Mouse (Mus musculus) limb, embryonic 10.5 days (tissue): ENCODE data around the gene Tbc1d24. TPM values are rescaled to one million over a fixed set of nuclear protein-coding genes. Genes with fewer than 3 reads are reported as not detected.

Experiments used
- DNase-seq: peaks from one replicate; pipeline ENCODE4 v3.0.0-alpha.2; 2017; ENCODE audit warnings: low spot score
- H3K27ac ChIP-seq: fragments of 300-500 bp; sonication (generic); 2 replicates; pipeline ENCODE4 v1.5.1; 2016; ENCODE audit warnings: mild to moderate bottlenecking
- H3K27me3 ChIP-seq: fragments of 300-500 bp; sonication (generic); 2 replicates; pipeline ENCODE4 v1.6.1; 2016; ENCODE audit warnings: low read depth, mild to moderate bottlenecking; ENCODE audit not compliant: poor library complexity, severe bottlenecking
- H3K36me3 ChIP-seq: fragments of 300-500 bp; sonication (generic); 2 replicates; pipeline ENCODE4 v1.6.1; 2016; ENCODE audit warnings: mild to moderate bottlenecking, moderate library complexity
- H3K4me1 ChIP-seq: fragments of 300-500 bp; sonication (generic); 2 replicates; pipeline ENCODE4 v1.6.1; 2016
- H3K4me3 ChIP-seq: fragments of 300-500 bp; sonication (generic); 2 replicates; pipeline ENCODE4 v1.5.1; 2016; ENCODE audit warnings: mild to moderate bottlenecking, moderate library complexity
- H3K9me3 ChIP-seq: fragments of 300-500 bp; sonication (generic); replicated peaks from 2 replicates; pipeline ENCODE4 v1.6.1; 2016; ENCODE audit warnings: mild to moderate bottlenecking
- WGBS: fragments of 180-500 bp; shearing (Covaris S2); methylation state at CpG from one replicate; pipeline ENCODE4 v1.1.7; 2016; 5-methylcytosine and 5-hydroxymethylcytosine counted together
- polyA plus RNA-seq: library from polyadenylated mRNA; unstranded; fragments of >200 nt; fragmentation: Nextera tagmentation; extraction: Ambion mirVana; gene quantifications from 2 replicates; pipeline ENCODE4 v1.2.1, GENCODE M21; 2016

Tbc1d24 gene
- polyA plus RNA-seq = 3.9 and 8.7 TPM in 2 replicates

GRCm38 (mm10) chr17:24205284-24205888 is at the start of gene Tbc1d24:
Gene Tbc1d24, minus strand, starts transcription at chr17:24205562.
- under 1% methylated on average over 65 of the region's 65 CpGs for WGBS
- H3K4me1 ChIP-seq = peaks cover 66% of the 10 kb centered on the region

GRCm38 (mm10) chr17:24252329-24252728 is 47.0 kb upstream of the Tbc1d24 start:
- no peak for DNase-seq

More at GRCm38 (mm10) chr17:24205284-24205888, at the start of gene Tbc1d24:
- peak; percentile 97 for DNase-seq
- peak within 1 kb of the TSS; percentile 87 for H3K27ac ChIP-seq
- no peaks in the 10 kb centered on the region for H3K9me3 ChIP-seq
- H3K4me3 ChIP-seq = peak within 1 kb of the TSS; percentile 70
- peaks cover 22% of the 10 kb centered on the region for H3K27me3 ChIP-seq
- peaks cover 4% of the 10 kb centered on the region; the same call in 1 of the 2 replicates for H3K36me3 ChIP-seq

GRCm38 (mm10) chr17:24251320-24252069 is 46.1 kb upstream of the Tbc1d24 start, which contains the start of gene Ccnf:
Gene Ccnf, minus strand, starts transcription at chr17:24251484.
- peak within 1 kb of the TSS; percentile 96 for H3K27ac ChIP-seq
- peak; percentile 94 for DNase-seq
- no peaks in the 10 kb centered on the region for H3K9me3 ChIP-seq
- WGBS = under 1% methylated on average over 48 of the region's 48 CpGs
- H3K36me3 ChIP-seq = peaks cover 33% of the 10 kb centered on the region
- peaks cover 9% of the 10 kb centered on the region for H3K4me1 ChIP-seq
- H3K27me3 ChIP-seq = no peaks in the 10 kb centered on the region
- peak within 1 kb of the TSS; percentile 64 for H3K4me3 ChIP-seq

More at GRCm38 (mm10) chr17:24252329-24252728, 47.0 kb upstream of the Tbc1d24 start:
- peaks cover 24% of the 10 kb centered on the region for H3K36me3 ChIP-seq
- H3K27ac ChIP-seq = peak overlapping the region; percentile 96
- 0 out of 2 replicates have a peak overlapping the region, but pooled peaks have one; percentile 64 for H3K4me3 ChIP-seq
- WGBS = 100% methylated on average over 2 of the region's 2 CpGs
- no peaks in the 10 kb centered on the region for H3K9me3 ChIP-seq
- no peaks in the 10 kb centered on the region for H3K27me3 ChIP-seq
- peaks cover 9% of the 10 kb centered on the region for H3K4me1 ChIP-seq

GRCm38 (mm10) chr17:24250988-24251319 is 45.6 kb upstream of the Tbc1d24 start:
- peaks cover 38% of the 10 kb centered on the region for H3K36me3 ChIP-seq

GRCm38 (mm10) chr17:24248641-24249040 is 43.3 kb upstream of the Tbc1d24 start:
- H3K36me3 ChIP-seq = peaks cover 56% of the 10 kb centered on the region
- H3K4me1 ChIP-seq = peaks cover 9% of the 10 kb centered on the region
- no peak overlapping the region for H3K4me3 ChIP-seq
- H3K27ac ChIP-seq = no peak overlapping the region
- no peak for DNase-seq
- 90% methylated on average over 2 of the region's 2 CpGs for WGBS
- H3K9me3 ChIP-seq = no peaks in the 10 kb centered on the region
- H3K27me3 ChIP-seq = no peaks in the 10 kb centered on the region

More at GRCm38 (mm10) chr17:24250988-24251319, 45.6 kb upstream of the Tbc1d24 start:
- no peak for DNase-seq
- WGBS = under 1% methylated on average over 32 of the region's 32 CpGs
- H3K9me3 ChIP-seq = no peaks in the 10 kb centered on the region
- H3K4me3 ChIP-seq = peak overlapping the region; percentile 64
- H3K27me3 ChIP-seq = no peaks in the 10 kb centered on the region
- H3K4me1 ChIP-seq = peaks cover 9% of the 10 kb centered on the region
- H3K27ac ChIP-seq = peak overlapping the region; percentile 96

- 98% methylated on average over 8 of the region's 8 CpGs for WGBS
- H3K36me3 ChIP-seq = peaks cover 95% of the 10 kb centered on the region
- no peak overlapping the region for H3K4me3 ChIP-seq
- DNase-seq = no peak
- H3K27ac ChIP-seq = no peak overlapping the region
- H3K27me3 ChIP-seq = no peaks in the 10 kb centered on the region
- no peaks in the 10 kb centered on the region for H3K4me1 ChIP-seq
- no peaks in the 10 kb centered on the region for H3K9me3 ChIP-seq
Measured at GRCm38 (mm10) chr17:24244061-24244460, 38.7 kb upstream of the Tbc1d24 start.

- DNase-seq = peak; percentile 59
- Histone ChIP-seq H3K4me3 (no peak overlapping the region), H3K4me1 (no peaks in the 10 kb centered on the region), H3K36me3 (peaks cover 95% of the 10 kb centered on the region), H3K27ac (no peak overlapping the region), H3K9me3 (no peaks in the 10 kb centered on the region), H3K27me3 (no peaks in the 10 kb centered on the region)
- 88% methylated on average over 4 of the region's 4 CpGs for WGBS
Measured at GRCm38 (mm10) chr17:24243311-24243969, 38.1 kb upstream of the Tbc1d24 start.

GRCm38 (mm10) chr17:24236921-24237320 is 31.6 kb upstream of the Tbc1d24 start:
- no peaks in the 10 kb centered on the region for H3K9me3 ChIP-seq
- peaks cover 100% of the 10 kb centered on the region for H3K36me3 ChIP-seq
- no peaks in the 10 kb centered on the region for H3K4me1 ChIP-seq
- no peak for DNase-seq
- H3K27ac ChIP-seq = no peak overlapping the region
- no peaks in the 10 kb centered on the region for H3K27me3 ChIP-seq
- H3K4me3 ChIP-seq = no peak overlapping the region
- WGBS = 95% methylated on average over 7 of the region's 7 CpGs

GRCm38 (mm10) chr17:24236479-24236878 is 31.1 kb upstream of the Tbc1d24 start:
- 98% methylated on average over 1 of the region's 1 CpGs for WGBS

GRCm38 (mm10) chr17:24227941-24228340 is 22.6 kb upstream of the Tbc1d24 start:
- DNase-seq = no peak
- H3K4me3 ChIP-seq = no peak overlapping the region
- no peak overlapping the region for H3K27ac ChIP-seq
- no peaks in the 10 kb centered on the region for H3K9me3 ChIP-seq
- H3K4me1 ChIP-seq = no peaks in the 10 kb centered on the region
- no peaks in the 10 kb centered on the region for H3K27me3 ChIP-seq
- H3K36me3 ChIP-seq = peaks cover 100% of the 10 kb centered on the region
- 87% methylated on average over 7 of the region's 7 CpGs for WGBS

More at GRCm38 (mm10) chr17:24236479-24236878, 31.1 kb upstream of the Tbc1d24 start:
- H3K4me1 ChIP-seq = no peaks in the 10 kb centered on the region
- peaks cover 100% of the 10 kb centered on the region for H3K36me3 ChIP-seq
- H3K27ac ChIP-seq = no peak overlapping the region
- H3K27me3 ChIP-seq = no peaks in the 10 kb centered on the region
- DNase-seq = no peak
- no peak overlapping the region for H3K4me3 ChIP-seq
- no peaks in the 10 kb centered on the region for H3K9me3 ChIP-seq

GRCm38 (mm10) chr17:24226721-24227120 is 21.4 kb upstream of the Tbc1d24 start:
- Histone ChIP-seq H3K4me3 (no peak overlapping the region), H3K9me3 (no peaks in the 10 kb centered on the region), H3K27me3 (no peaks in the 10 kb centered on the region), H3K27ac (no peak overlapping the region), H3K4me1 (no peaks in the 10 kb centered on the region), H3K36me3 (peaks cover 97% of the 10 kb centered on the region)
- 94% methylated on average over 8 of the region's 8 CpGs for WGBS
- no peak for DNase-seq

- H3K4me3 ChIP-seq = no peak overlapping the region
- H3K9me3 ChIP-seq = no peaks in the 10 kb centered on the region
- H3K36me3 ChIP-seq = peaks cover 88% of the 10 kb centered on the region
- DNase-seq = no peak
- no peaks in the 10 kb centered on the region for H3K27me3 ChIP-seq
- WGBS = 93% methylated on average over 5 of the region's 5 CpGs
- peaks cover 4% of the 10 kb centered on the region for H3K4me1 ChIP-seq
- no peak overlapping the region for H3K27ac ChIP-seq
Measured at GRCm38 (mm10) chr17:24225851-24226250, 20.5 kb upstream of the Tbc1d24 start.

GRCm38 (mm10) chr17:24224741-24225140 is 19.4 kb upstream of the Tbc1d24 start:
- 93% methylated on average over 10 of the region's 10 CpGs for WGBS
- Histone ChIP-seq H3K4me1 (peaks cover 9% of the 10 kb centered on the region), H3K4me3 (no peak overlapping the region), H3K27ac (no peak overlapping the region), H3K36me3 (peaks cover 77% of the 10 kb centered on the region), H3K9me3 (no peaks in the 10 kb centered on the region), H3K27me3 (no peaks in the 10 kb centered on the region)
- DNase-seq = no peak
